Mouse (Mus musculus) heart, postnatal 36 days (tissue): ENCODE measurements around the gene Xylt2. TPM values are rescaled to one million over a fixed set of nuclear protein-coding genes. Genes with fewer than 3 reads are reported as not detected.
"Not testable (repeated sequence)": the region's sequence is repeated elsewhere in the genome, so short reads cannot be mapped to it uniquely, and the experiment has no call there.

Source experiments
- DNase-seq, 2 experiments: peaks; one replicate each; pipeline ENCODE4 v3.0.0; 2021 to 2022
- intact Hi-C: fragments of 180-260 bp; cut with DNase I; formaldehyde crosslinking; loops from one replicate; pipeline ENCODE4 v1.15.1; 2025
- total RNA-seq, 2 experiments: library from RNA; stranded (reverse); gene quantifications; 2 replicates each; pipeline ENCODE4 v1.2.3; 2021

The Xylt2 gene
- total RNA-seq, 2 experiments from 2014 or later, result 10.0 to 10.4 TPM

DNA sequence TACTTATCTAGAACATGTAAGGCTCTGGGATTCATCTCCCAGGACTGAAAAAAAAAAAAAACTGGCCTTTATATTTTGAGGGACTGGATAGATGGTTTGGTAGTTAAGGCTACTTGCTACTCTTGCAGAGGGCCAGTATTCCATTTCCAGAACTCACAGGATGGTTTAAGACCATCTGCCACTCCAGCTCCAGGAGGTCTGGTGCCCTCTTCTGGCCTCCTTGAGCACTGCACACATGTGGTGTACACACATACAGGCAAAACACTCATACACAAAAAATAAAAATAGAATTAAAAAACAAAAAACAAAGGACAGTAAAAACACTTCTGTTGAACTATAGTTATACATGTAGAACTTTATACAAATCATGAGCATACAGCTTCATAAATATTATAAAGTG lies 3.3 kb upstream of the Xylt2 start:
- intact Hi-C loops, result no loop called here
- DNase-seq, result no peak

DNA sequence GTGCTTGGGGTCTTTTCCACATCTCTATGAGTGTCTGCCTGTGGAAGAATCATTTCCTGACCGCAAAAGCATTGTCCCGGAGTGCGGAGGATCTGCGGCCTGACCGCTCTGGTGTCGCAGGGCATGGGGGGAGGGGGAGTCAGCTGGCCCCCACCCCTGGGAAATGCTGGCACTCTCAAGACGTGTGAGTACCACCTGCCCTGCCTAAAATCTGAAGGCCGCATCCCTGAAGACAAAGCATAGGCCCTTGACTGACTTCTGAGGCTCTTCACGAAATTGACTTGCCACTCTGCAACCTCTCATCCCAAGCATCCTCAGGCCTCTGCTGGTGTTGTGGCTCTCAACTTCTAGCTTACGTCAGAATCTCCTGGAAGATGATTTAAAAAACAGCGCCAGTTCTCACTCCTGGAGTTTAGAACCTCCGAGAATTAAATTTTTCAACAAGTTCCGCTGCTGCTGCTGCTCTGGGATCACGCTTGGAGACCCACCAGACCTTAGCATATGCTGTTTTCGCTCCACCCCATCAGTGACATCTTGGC lies 361 bp upstream of the Xylt2 start:
- intact Hi-C loops, result no loop called here
- no peak for DNase-seq

DNA sequence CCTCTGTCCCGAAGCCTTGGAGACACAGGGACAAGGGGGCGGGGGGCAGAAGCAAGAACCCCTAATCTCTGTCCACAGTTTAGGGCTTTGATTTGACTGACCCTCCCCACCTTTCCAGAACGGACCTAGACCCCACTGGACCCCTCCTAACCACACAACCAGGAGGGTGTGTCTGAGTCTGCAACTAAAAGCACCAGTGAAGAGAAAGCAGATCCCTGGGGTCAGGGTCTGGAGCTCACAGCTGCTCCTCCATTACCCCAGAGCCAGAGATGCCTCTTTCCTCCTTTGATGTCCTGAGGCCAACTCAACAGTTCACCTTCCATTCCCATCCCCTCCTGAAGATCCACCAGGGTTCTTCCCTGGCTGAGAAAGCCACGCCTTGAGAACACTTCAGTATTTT lies 1.0 kb downstream of the Xylt2 start:
- DNase-seq, result no peak
- intact Hi-C loops, result no loop called here

DNA sequence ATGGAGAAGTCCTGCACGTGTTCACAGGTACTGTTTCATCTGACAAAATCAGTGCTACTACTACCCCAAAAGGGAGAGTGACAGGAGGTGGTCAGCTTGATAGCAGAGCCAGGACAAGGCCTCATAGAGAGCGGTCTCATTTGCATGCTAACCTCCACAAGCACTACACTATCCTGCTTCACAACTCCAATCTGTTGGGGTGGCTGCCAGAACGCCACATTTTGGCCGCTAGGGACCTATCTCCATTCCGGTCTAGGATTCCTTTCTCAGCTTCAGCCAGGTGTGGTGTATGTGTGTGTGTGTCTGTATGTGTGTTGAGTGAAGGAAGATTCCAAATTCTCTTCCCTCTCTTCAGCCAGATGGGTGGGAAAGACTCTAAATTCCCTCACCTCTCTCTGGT lies 1.9 kb downstream of the Xylt2 start:
- intact Hi-C loops, result no loop called here
- no peak for DNase-seq

DNA sequence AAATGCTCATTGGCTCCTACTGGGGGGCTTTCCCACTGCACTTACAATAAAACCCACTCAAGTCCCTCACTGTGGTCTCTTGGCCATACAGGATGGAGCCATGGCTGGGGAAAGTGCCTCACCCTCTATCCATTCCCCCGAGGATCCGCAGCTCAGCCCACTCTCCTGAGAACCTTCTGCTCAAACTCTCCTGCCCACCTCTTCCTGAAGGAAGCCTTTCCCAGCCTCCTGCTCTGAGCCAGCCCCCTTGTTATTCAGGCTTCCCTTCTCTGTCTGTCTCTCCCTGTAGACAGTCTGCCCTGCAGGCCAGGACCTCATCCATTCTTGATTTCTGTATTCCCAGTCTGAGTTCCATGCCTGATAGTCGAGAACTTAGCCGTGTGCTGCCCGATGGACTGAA lies 2.3 kb downstream of the Xylt2 start:
- DNase-seq, result no peak
- intact Hi-C loops, result no loop called here

DNA sequence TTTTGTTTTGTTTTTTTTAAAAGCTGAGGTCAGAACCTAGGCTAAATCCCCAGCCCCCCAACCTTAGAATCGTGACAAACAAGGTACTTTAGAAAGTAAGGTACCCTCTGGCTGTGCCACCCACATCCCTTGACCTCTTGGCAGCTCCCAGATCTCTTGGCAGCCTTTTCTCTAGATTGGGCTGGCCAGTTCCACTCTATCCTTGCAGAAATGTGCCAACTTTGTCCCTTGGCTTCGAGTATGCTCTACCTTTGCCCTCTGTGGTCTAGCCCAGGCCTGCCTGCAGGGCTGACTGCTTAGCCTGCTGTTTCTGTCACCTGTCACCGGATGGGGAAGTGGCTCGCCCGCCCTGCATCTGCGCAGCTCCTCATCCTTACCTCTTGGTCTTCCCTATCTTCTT lies 12.0 kb downstream of the Xylt2 start:
- intact Hi-C loops, result no loop called here
- no peak for DNase-seq

DNA sequence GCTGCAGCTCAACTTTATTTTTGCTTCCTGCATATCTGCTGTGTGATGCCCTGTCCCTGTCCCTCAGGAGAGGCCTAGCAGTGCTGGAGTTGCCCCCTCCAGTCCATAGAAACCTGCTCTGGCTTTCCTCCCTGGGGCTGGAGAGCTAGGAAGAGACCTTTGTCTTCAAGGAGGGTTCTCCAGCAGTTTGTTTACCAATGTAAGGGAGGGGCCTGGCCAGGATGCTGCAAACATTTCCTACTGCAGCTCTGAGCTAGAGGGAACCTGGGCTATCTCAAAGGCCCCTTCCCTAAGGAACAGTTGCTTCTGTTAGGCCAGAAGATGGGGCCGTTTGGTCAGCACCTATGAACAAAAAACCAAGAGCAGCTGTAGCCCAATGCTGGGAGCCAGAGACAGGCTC lies 16.0 kb downstream of the Xylt2 start:
- intact Hi-C loops, result no loop called here

DNA sequence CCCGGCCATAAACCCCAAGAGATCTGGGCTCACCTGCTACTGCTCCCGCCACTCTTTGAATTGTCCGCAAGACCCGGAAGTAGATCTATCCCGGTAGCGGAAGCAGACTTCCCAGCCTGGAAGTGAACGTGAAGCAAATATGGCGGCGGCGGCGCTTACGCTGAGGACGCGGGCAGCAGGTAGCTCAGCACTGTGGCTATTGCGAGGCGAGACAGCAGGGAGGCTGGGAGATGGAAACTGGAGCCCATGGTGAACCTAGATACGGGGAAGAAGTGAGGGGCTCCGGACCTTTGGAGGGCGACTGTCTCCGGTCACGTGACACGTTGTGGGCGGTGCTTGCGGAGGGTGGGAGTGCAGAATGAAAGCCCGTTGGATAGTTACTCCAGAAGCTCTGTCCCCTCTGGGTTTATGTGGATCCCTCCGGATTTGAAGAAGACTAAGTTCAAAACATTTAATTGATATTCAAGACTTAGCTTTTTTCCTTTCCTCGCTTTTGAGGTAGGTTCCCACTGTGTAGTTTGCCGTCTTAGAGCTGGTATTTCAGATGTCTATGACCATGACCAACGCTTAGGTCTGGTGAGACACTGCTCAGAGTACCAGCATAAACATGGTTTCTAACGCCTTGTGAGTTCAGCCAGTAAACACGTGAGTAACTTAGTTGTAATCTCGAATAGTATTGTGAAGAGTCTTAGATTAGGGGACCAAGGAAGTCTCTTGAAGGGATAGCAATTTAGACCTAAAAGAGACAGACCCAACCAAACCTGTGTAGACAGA lies 23.5 kb downstream of the Xylt2 start, which contains the start of the genes Mrpl27 and Eme1:
Gene Mrpl27, plus strand, starts transcription at position 105 of the 774 bp plus-strand sequence.
Gene Eme1, minus strand, starts transcription at position 302 of the 774 bp plus-strand sequence.
- peak; percentile 89 to 90 for DNase-seq
- intact Hi-C loops, result no loop called here

More for the DNA sequence above, 16.0 kb downstream of the Xylt2 start:
- no peak for DNase-seq

DNA sequence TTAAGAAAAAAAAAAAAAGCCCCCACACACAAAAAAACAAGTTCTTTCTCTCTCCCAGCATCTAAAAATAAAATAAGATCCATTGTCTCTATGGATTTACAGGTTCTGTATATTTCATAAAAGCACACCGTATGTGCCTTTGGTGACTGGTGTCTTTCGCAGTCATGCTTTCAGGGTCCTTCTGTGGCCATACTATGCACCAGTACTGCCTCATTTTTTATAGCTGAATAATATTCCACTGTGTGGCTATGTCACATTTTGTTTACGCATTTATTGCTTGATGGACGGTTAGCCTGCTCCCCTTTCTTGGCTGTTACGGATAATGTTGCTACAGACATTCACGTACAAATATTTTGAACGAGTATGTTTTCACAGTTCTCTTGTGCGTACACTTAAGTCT lies 24.3 kb downstream of the Xylt2 start:
- DNase-seq, result no peak
- intact Hi-C loops, result no loop called here

DNA sequence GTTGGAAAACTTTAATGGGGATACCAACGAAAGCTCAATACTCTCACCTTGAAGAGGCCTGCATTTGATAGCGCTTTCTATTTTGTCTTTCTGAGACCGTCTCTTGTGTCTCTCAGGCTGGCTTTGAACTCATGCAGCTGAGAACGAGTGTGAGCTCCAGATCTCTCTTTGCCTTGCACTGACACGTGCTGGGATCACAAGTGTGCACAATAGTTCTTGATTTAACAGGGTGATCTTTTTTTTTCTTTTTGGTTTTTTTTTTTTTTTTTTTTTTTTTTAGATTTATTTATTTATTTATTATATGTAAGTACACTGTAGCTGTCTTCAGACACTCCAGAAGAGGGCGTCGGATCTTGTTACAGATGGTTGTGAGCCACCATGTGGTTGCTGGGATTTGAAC lies 26.1 kb downstream of the Xylt2 start:
- DNase-seq, intact Hi-C loops: not testable (repeated sequence)

DNA sequence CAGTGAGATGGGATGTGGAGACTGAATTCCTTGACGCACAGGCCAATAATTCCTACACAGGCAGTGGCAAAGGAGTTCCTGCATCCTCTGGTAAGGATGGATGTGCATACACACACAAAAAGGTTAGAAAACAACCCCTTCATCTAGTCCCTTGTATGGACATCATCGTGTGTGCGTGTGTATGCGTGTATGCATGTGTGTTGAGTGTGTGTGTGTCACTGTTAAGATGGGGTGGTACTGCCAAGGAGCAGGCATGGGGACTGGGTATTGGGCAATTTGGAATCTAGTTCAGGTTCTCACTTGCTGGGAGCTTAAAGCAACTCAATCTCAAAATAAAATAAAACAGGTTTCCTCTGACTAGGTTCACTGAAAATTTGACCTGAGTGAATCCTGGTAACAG lies 30.9 kb downstream of the Xylt2 start:
- DNase-seq, result no peak
- intact Hi-C loops, result no loop called here

DNA sequence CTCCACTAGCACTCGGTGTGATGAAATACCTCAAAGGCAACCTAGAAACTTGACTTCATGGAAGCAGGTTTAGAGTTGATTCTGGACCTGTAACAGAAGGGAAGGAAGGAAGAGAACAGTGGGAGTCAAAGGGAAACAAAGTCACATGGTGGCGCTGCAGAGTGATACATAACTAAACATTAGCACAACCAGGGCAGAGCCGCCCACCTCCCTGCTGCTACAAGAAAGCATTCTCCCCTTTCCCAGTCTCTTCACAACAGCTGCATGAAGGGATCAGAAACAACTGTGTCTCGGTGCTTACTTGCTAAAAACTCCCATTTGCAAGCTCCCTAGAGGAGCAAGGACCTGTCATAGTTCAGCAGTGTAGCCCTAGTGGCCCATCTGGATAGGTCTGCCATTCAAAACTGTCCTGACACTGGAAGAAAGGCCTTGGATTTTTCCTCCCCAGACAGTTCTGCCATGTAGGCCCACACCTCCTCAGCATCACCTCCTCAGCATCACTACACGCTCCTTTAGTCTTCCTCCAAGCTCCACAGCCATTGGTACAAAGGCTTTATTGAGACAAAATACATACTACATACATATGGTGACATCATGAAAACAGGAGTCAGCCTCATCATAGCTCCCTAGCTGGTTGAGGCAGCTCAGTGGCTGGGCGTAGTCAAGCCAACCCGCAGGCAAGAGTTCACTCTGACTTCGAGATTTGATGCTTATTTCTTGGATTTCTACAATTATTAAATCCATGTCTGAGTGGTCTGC lies 32.7 kb downstream of the Xylt2 start:
- no peak for DNase-seq
- intact Hi-C loops, result no loop called here

DNA sequence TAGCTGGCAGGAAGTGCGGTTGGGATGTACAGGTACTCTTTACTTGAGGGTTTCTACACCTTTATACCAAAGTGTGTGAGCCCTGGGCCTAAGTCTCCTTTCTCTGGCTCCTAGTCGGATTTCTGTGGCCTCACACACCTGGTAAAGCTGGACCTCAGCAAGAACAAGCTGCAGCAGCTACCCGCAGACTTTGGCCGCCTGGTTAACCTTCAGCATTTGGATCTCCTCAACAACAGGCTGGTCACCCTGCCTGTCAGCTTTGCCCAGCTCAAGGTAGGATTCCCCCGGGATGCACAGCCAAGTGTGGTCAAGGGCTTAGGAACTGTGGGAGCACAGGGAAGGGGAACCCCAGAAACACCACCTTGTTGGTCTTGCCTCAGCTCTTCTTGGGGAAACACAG lies 42.9 kb downstream of the Xylt2 start:
- intact Hi-C loops, result loop anchor here (5.0 kb wide), 1 partner anchor 83 kb away; no protein-coding TSS in a partner anchor
- DNase-seq, result no peak

DNA sequence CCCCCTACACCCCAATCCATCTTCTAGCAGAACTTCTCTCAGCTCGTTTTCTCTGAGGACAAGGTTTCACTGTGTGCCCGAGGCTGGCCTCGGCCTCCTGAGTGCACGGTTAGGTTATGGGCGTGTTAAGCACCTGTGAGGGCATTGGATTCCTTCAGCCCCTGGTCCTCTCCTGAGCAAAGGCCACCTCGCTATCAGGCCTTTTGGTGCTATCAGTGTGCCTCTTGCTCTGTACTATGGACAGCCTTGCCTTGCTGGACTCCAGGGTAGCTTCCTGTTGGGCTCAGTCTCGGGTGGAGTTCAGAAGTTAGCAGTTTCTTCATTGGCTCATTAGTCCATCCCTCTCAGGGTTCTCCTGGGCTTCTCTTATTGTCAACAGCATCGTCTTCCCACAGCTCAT lies 44.3 kb downstream of the Xylt2 start:
- no peak for DNase-seq
- intact Hi-C loops, result loop anchor here (5.0 kb wide), 1 partner anchor 84 kb away; no protein-coding TSS in a partner anchor

DNA sequence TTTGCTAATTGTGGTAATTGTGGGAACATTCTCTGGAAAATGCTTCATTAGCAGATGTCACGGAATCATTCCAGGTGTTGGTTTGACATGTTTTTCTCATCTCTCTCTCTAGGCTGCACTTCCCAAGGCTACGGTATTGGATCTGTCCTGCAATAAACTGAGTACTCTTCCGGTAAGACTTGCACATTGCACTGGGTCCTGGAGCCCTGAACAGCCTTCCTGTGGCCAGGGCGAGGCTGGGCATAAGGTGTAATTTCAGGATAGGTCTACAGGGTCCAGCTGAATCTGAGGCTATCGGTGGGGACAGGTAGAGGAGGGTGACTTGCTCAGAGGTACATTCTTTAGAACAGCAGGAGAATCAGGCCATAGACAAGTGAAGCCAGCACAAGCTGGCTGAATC lies 45.3 kb downstream of the Xylt2 start:
- intact Hi-C loops, result loop anchor here (5.0 kb wide), 1 partner anchor 85 kb away; no protein-coding TSS in a partner anchor
- no peak for DNase-seq

DNA sequence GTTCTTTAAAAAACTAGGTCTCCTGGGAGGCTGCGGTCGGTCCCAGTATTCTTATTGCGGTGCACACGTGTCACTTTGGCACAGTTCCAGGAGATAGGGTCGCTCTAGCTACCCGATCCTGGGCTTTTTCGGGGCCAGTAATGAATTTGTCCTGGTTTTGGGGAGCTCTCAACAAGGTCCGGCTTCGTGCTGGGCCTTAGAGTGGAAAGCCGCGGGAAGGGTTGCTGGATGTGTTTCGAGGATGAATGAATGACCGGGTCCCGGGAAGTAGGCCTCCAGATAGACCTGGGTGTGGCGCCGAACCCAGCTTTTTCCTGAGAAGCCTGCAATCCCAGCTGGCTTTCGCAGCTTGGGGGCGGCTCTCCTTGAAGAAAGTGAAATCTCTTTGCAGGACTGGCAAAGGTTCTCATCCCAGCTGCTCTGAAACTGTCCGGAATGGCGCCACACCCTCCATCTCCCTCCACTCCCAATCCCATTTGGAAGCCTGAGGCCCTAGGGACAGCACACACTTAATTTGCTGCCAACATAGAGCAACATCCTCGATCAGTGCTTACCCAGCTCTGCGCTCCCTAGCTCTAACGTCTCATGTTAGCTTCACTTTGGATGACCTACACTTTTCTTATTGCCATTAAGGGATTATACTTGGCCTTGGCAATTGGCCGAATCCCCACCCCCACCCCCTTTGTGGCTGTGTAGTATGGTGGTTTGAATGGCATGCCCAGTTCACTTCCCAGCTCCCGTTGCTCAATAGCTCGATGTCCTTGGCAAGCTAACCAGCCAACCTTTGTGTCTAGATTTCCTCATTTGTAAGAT lies 46.9 kb downstream of the Xylt2 start:
- peak; percentile 45 to 60 for DNase-seq
- intact Hi-C loops, result loop anchor here (5.0 kb wide), 1 partner anchor 87 kb away; no protein-coding TSS in a partner anchor

DNA sequence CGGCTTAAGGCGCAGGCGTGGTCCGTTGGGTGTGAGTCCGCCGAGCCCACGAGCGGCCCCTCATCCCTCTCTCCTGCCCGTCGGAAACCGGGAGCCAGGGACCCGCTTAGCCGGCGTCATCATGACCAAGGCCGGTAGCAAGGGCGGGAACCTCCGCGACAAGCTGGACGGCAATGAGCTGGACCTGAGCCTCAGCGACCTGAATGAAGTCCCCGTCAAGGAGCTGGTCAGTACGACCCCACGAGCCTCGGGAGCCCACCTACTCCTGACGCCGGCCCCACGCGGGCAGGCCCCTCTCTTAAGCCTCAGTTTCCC lies 47.5 kb downstream of the Xylt2 start:
- intact Hi-C loops, result loop anchor here (5.0 kb wide), 1 partner anchor 87 kb away; no protein-coding TSS in a partner anchor
- no peak for DNase-seq

DNA sequence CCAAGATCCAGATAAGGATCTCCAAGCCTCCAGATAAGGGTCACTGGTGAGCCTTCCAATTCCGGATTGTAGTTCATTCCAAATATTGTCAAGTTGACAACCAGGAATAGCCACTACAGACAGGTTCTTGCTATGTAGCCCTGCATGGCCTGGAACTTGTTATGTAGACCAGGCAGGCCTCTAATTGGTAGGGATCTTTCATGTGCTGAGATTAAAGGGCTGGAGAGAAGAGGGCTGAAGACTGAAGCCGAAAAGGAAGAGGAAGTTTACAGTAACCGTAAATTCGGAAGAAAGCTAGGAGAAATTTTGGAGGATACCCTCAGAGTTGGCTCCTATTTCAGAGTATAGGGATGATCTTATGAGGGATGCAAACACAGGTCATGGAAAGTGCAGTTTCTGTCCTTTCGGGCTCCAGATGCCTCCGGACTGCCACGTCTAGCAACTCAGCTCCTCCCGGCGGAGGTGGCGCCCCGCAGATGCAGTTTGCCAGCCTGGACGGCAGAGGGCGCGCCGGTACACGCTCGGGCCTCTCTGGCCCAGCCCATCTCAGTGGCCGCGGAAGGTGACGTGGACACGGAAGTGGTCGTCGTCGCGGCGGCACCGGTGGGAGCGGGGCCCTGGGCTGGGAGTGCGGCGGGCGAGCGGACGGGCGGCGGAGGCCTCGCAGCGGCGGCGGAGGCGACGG lies 48.0 kb downstream of the Xylt2 start, which contains the start of gene Lrrc59:
Gene Lrrc59, plus strand, starts transcription at position 569 of the 685 bp plus-strand sequence.
- peak; percentile 97 to 98 for DNase-seq
- intact Hi-C loops, result no loop called here

DNA sequence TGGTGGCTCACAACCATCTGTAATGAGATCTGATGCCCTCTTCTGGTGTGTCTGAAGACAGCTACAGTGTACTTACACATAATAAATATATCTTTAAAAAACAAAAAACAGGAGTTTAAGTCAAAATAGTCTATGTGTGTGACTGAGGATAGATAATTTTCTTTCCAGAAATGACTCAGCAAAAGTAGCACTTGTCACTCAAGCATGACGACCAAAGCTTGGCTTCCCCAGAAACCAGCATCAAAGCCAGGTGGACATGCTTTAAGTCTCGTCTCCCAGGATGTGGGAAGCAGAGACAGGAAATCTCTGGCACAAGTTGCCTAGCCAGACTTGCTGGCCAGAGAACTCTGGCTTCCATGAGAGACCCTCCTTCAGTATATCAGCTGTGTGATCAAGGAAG lies 55.2 kb downstream of the Xylt2 start:
- intact Hi-C loops, result no loop called here

DNA sequence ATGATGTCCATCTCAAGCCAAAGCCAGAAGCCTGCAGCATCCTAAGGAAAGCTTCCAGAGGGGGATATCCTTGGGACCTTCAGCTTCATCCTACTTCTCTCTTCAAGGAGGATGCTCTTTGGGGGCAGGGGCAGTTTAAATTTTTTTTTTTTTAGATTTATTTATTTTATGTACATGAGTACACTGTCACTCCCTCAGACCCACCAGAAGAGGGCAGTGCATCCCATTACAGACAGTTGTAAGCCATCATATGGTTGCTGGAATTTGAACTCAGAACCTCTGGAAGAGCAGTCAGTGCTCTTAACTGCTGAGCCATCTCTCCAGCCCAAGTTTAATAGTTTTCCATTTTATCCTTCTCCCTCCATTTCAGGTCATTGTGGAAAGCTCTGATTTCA lies 55.9 kb downstream of the Xylt2 start:
- intact Hi-C loops, result no loop called here
- DNase-seq, result no peak

More for the DNA sequence above, 55.2 kb downstream of the Xylt2 start:
- DNase-seq, result no peak
